Mouse (Mus musculus): ENCODE results near the gene Pla2g2d. TPM values are rescaled to one million over a fixed set of nuclear protein-coding genes. Genes with fewer than 3 reads are reported as not detected.
A peak's percentile ranks its signal among the peaks of the same experiment; 100 is the strongest.

Gene Pla2g2d
- polyA plus RNA-seq, 1 experiment from 2014 or later, result 0.13 TPM

DNA sequence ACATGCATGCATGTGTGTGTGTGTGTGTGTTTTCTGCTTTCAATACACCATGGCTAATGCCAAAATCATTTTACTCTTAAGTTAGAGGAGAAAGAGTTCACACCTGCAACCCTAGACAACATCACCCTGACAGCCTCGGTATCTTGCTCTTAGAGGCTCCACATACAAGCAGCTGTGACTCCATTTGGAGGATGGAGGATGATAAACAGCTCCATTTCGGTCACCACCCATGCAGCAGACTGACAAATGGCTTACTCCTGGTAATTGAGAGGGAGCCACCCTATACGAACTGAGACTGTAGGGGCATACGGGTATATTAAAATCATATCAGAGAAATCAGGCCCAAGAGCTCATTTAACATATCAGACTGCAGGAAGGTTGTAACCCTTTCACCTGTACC is 12.8 kb downstream of the Pla2g2d start:
- 66% methylated on average over 4 of the region's 4 CpGs for WGBS
- ATAC-seq (ENCODE audit: insufficient number of reproducible peaks, insufficient read depth, low FRiP score, low read depth), result no peak
- H3K4me3 ChIP-seq (ENCODE audit: low read depth, low read length), result no peak overlapping the region
- H3K27me3 ChIP-seq (ENCODE audit: control insufficient read depth, insufficient read depth, low read length), result no peaks in the 10 kb centered on the region
- H3K36me3 ChIP-seq (ENCODE audit: control insufficient read depth, insufficient read depth, low read length), result no peaks in the 10 kb centered on the region
- no peaks in the 10 kb centered on the region for H3K9me3 ChIP-seq (ENCODE audit: control insufficient read depth, low read depth, low read length)
- H3K4me1 ChIP-seq (ENCODE audit: control insufficient read depth, insufficient read depth, low read length), result peaks cover 13% of the 10 kb centered on the region; the same call in 1 of the 2 replicates
- H3K9ac ChIP-seq (replicated peaks; ENCODE audit: low read depth, low read length), result no peak overlapping the region
- no peak overlapping the region for H3K27ac ChIP-seq (ENCODE audit: low read length)
- H3K4me2 ChIP-seq (replicated peaks; ENCODE audit: low read depth, low read length), result no peak overlapping the region

- Histone ChIP-seq H3K27me3 (ENCODE audit: control insufficient read depth, insufficient read depth, low read length) (no peaks in the 10 kb centered on the region), H3K4me2 (replicated peaks; ENCODE audit: low read depth, low read length) (no peak overlapping the region), H3K9me3 (ENCODE audit: control insufficient read depth, low read depth, low read length) (no peaks in the 10 kb centered on the region), H3K27ac (ENCODE audit: low read length) (no peak overlapping the region), H3K9ac (replicated peaks; ENCODE audit: low read depth, low read length) (no peak overlapping the region), H3K4me1 (ENCODE audit: control insufficient read depth, insufficient read depth, low read length) (peaks cover 10% of the 10 kb centered on the region; the same call in 1 of the 2 replicates), H3K36me3 (ENCODE audit: control insufficient read depth, insufficient read depth, low read length) (no peaks in the 10 kb centered on the region), H3K4me3 (ENCODE audit: low read depth, low read length) (no peak overlapping the region)
- 67% methylated on average over 6 of the region's 6 CpGs for WGBS
- no peak for ATAC-seq (ENCODE audit: insufficient number of reproducible peaks, insufficient read depth, low FRiP score, low read depth)
These were observed 15.9 kb downstream of the Pla2g2d start for GRCm38 (mm10) chr4:138791452-138791851.

GRCm38 (mm10) chr4:138792599-138792998 is 17.1 kb downstream of the Pla2g2d start:
- Histone ChIP-seq H3K4me1 (ENCODE audit: control insufficient read depth, insufficient read depth, low read length) (peaks cover 10% of the 10 kb centered on the region; the same call in 1 of the 2 replicates), H3K4me2 (replicated peaks; ENCODE audit: low read depth, low read length) (no peak overlapping the region), H3K9ac (replicated peaks; ENCODE audit: low read depth, low read length) (no peak overlapping the region), H3K27ac (ENCODE audit: low read length) (peak overlapping the region; percentile 44; the same call in 1 of the 2 replicates), H3K4me3 (ENCODE audit: low read depth, low read length) (no peak overlapping the region), H3K36me3 (ENCODE audit: control insufficient read depth, insufficient read depth, low read length) (no peaks in the 10 kb centered on the region), H3K9me3 (ENCODE audit: control insufficient read depth, low read depth, low read length) (no peaks in the 10 kb centered on the region), H3K27me3 (ENCODE audit: control insufficient read depth, insufficient read depth, low read length) (no peaks in the 10 kb centered on the region)
- no peak for ATAC-seq (ENCODE audit: insufficient number of reproducible peaks, insufficient read depth, low FRiP score, low read depth)
- WGBS, result 13% methylated on average over 9 of the region's 9 CpGs

DNA sequence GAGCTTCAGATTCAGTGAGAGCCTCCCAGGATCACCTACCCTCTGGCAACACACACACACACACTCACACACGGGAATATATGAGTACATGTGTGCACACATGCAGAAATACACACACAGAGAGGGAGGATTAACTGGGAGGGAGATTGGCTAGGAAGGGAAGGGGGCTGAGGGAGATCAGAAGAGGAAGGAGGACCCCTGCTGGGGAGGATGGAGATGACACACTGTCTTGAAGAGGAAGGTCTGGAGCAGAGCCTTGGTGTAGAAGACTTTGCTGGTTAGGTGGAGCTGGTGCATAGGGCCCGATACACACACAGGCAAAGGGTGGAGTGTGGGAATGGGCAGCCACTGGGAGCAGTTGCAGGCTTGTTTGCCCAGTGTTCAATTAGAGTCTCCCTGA is 17.7 kb downstream of the Pla2g2d start:
- no peaks in the 10 kb centered on the region for H3K27me3 ChIP-seq (ENCODE audit: control insufficient read depth, insufficient read depth, low read length)
- no peak overlapping the region for H3K4me3 ChIP-seq (ENCODE audit: low read depth, low read length)
- H3K36me3 ChIP-seq (ENCODE audit: control insufficient read depth, insufficient read depth, low read length), result no peaks in the 10 kb centered on the region
- no peak overlapping the region for H3K9ac ChIP-seq (replicated peaks; ENCODE audit: low read depth, low read length)
- H3K4me1 ChIP-seq (ENCODE audit: control insufficient read depth, insufficient read depth, low read length), result peaks cover 10% of the 10 kb centered on the region; the same call in 1 of the 2 replicates
- no peaks in the 10 kb centered on the region for H3K9me3 ChIP-seq (ENCODE audit: control insufficient read depth, low read depth, low read length)
- ATAC-seq (ENCODE audit: insufficient number of reproducible peaks, insufficient read depth, low FRiP score, low read depth), result no peak
- no peak overlapping the region for H3K4me2 ChIP-seq (replicated peaks; ENCODE audit: low read depth, low read length)
- 52% methylated on average over 2 of the region's 2 CpGs for WGBS
- no peak overlapping the region for H3K27ac ChIP-seq (ENCODE audit: low read length)

- Histone ChIP-seq H3K27ac (ENCODE audit: low read length) (no peak overlapping the region), H3K4me1 (ENCODE audit: control insufficient read depth, insufficient read depth, low read length) (peaks cover 10% of the 10 kb centered on the region; the same call in 1 of the 2 replicates), H3K27me3 (ENCODE audit: control insufficient read depth, insufficient read depth, low read length) (no peaks in the 10 kb centered on the region), H3K4me3 (ENCODE audit: low read depth, low read length) (no peak overlapping the region), H3K36me3 (ENCODE audit: control insufficient read depth, insufficient read depth, low read length) (no peaks in the 10 kb centered on the region), H3K9ac (replicated peaks; ENCODE audit: low read depth, low read length) (no peak overlapping the region), H3K4me2 (replicated peaks; ENCODE audit: low read depth, low read length) (no peak overlapping the region), H3K9me3 (ENCODE audit: control insufficient read depth, low read depth, low read length) (no peaks in the 10 kb centered on the region)
- ATAC-seq (ENCODE audit: insufficient number of reproducible peaks, insufficient read depth, low FRiP score, low read depth), result no peak
- WGBS, result 89% methylated on average over 6 of the region's 6 CpGs
These were observed 18.8 kb downstream of the Pla2g2d start for GRCm38 (mm10) chr4:138794344-138794743.

DNA sequence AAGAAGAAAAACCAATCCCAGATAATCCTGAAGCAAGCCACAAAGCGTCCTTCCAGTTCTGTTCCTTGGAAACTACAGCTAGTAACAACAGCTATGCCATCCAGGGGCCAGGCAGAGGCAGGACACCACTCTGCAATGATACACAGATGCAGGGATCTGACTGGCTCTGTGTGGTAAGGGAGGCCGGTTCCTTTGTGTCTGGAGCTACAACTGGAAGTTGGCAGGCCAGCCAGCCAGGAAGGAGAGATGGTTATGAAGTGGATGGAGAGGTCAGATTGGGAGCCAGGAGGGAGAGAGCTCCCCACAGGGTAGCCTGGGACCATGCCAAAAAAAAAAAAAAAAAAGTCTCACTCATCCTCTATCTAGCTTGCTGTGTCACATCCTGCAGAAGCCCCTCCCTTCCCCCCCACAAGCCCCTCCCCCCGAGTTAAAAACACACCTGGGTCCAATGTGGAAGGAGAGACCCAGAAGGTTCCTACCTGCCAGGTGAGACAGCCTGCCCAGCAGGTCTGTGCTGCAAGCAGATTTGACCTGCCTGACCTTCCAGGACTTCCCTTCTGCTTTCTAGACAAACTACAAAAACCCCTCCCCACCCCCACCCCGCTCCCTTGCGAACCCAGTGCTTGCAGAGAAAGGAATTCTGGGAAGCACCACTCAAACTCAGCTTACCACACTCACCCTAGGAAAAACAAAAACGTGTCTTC is 21.1 kb downstream of the Pla2g2d start:
- Histone ChIP-seq H3K36me3 (ENCODE audit: control insufficient read depth, insufficient read depth, low read length) (no peaks in the 10 kb centered on the region), H3K4me3 (ENCODE audit: low read depth, low read length) (no peak overlapping the region), H3K9me3 (ENCODE audit: control insufficient read depth, low read depth, low read length) (no peaks in the 10 kb centered on the region), H3K4me2 (replicated peaks; ENCODE audit: low read depth, low read length) (no peak overlapping the region), H3K9ac (replicated peaks; ENCODE audit: low read depth, low read length) (no peak overlapping the region), H3K4me1 (ENCODE audit: control insufficient read depth, insufficient read depth, low read length) (peaks cover 10% of the 10 kb centered on the region; the same call in 1 of the 2 replicates), H3K27me3 (ENCODE audit: control insufficient read depth, insufficient read depth, low read length) (no peaks in the 10 kb centered on the region), H3K27ac (ENCODE audit: low read length) (no peak overlapping the region)
- WGBS, result 28% methylated on average over 6 of the region's 6 CpGs
- ATAC-seq (ENCODE audit: insufficient number of reproducible peaks, insufficient read depth, low FRiP score, low read depth), result no peak

- Histone ChIP-seq H3K9ac (replicated peaks; ENCODE audit: low read depth, low read length) (no peak overlapping the region), H3K36me3 (ENCODE audit: control insufficient read depth, insufficient read depth, low read length) (no peaks in the 10 kb centered on the region), H3K27me3 (ENCODE audit: control insufficient read depth, insufficient read depth, low read length) (no peaks in the 10 kb centered on the region), H3K9me3 (ENCODE audit: control insufficient read depth, low read depth, low read length) (no peaks in the 10 kb centered on the region), H3K4me3 (ENCODE audit: low read depth, low read length) (no peak overlapping the region), H3K4me2 (replicated peaks; ENCODE audit: low read depth, low read length) (no peak overlapping the region), H3K27ac (ENCODE audit: low read length) (no peak overlapping the region), H3K4me1 (ENCODE audit: control insufficient read depth, insufficient read depth, low read length) (peaks cover 10% of the 10 kb centered on the region; the same call in 1 of the 2 replicates)
- no peak for ATAC-seq (ENCODE audit: insufficient number of reproducible peaks, insufficient read depth, low FRiP score, low read depth)
- WGBS, result 58% methylated on average over 4 of the region's 4 CpGs
These were observed 21.7 kb downstream of the Pla2g2d start for GRCm38 (mm10) chr4:138797217-138797570.

- ATAC-seq (ENCODE audit: insufficient number of reproducible peaks, insufficient read depth, low FRiP score, low read depth), result no peak
- Histone ChIP-seq H3K27ac (ENCODE audit: low read length) (no peak overlapping the region), H3K4me1 (ENCODE audit: control insufficient read depth, insufficient read depth, low read length) (no peaks in the 10 kb centered on the region), H3K9ac (replicated peaks; ENCODE audit: low read depth, low read length) (no peak overlapping the region), H3K4me2 (replicated peaks; ENCODE audit: low read depth, low read length) (no peak overlapping the region), H3K27me3 (ENCODE audit: control insufficient read depth, insufficient read depth, low read length) (no peaks in the 10 kb centered on the region), H3K4me3 (ENCODE audit: low read depth, low read length) (no peak overlapping the region), H3K9me3 (ENCODE audit: control insufficient read depth, low read depth, low read length) (no peaks in the 10 kb centered on the region), H3K36me3 (ENCODE audit: control insufficient read depth, insufficient read depth, low read length) (no peaks in the 10 kb centered on the region)
- whole genome bisulfite sequencing, result 60% methylated on average over 12 of the region's 12 CpGs
These were observed 24.7 kb downstream of the Pla2g2d start for GRCm38 (mm10) chr4:138800134-138800744.

Data from stomach, embryonic 14.5 days (tissue).